Mouse (Mus musculus): ENCODE measurements around the gene Sgms1.
A peak's percentile ranks its signal among the peaks of the same experiment; 100 is the strongest.

Gene Sgms1

GRCm38 (mm10) chr19:32249181-32250130 lies 140.1 kb downstream of the Sgms1 start:
- no peak for DNase-seq (ENCODE audit: low read depth, low spot score)

GRCm38 (mm10) chr19:32244881-32245280 lies 144.6 kb downstream of the Sgms1 start:
- DNase-seq (ENCODE audit: low read depth, low spot score), result no peak

GRCm38 (mm10) chr19:32243246-32243645 lies 146.3 kb downstream of the Sgms1 start:
- no peak for DNase-seq (ENCODE audit: low read depth, low spot score)

GRCm38 (mm10) chr19:32242153-32242552 lies 147.4 kb downstream of the Sgms1 start:
- DNase-seq (ENCODE audit: low read depth, low spot score), result no peak

DNA sequence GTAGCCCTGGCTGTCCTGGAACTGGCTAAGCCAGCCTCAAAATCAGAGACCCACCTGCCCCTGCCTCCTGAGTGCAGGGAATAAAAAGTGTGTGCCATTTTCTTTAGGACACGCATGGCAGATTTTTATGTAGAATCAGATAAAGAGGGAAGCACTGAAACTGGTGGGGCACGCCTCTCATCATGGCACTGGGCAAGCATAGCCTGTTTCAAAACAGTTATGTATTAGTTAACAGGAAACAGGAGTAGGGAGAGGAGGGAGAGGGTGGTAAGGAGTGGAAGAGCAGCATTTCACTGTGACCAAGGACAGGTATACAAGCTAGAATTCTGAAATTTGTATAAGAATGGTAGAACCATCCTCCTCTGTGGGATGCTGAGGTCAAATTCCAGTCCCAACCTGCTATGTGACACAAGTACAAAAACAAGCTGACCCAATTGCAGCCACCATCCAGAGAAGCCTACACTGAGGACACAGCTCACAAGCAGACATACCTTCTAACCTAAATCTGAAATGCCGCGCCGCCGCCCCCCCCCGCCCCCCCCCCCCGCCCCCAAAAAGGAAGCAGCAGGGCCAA lies 149.0 kb downstream of the Sgms1 start:
- DNase-seq (ENCODE audit: low read depth, low spot score), result no peak

DNA sequence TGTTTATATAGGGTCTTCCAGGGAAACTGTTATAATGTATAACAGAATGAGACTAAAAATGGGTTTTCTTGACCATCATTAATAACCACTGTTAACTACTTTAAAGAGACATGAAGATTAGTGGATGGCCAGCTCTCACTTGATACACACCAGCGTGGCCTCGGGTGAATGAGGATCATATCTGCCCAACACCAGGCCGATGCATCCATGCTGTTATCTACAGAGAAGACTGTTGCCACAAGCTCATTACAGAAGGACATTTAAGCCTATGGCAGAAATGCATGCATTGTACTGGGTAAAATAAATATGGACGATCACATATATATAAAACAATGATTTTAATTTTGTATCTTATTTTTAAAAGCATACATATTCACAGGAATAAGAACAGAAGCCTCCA lies 149.6 kb downstream of the Sgms1 start:
- no peak for DNase-seq (ENCODE audit: low read depth, low spot score)

- no peak for DNase-seq (ENCODE audit: low read depth, low spot score)
Measured at GRCm38 (mm10) chr19:32239459-32239792, 150.1 kb downstream of the Sgms1 start.

DNA sequence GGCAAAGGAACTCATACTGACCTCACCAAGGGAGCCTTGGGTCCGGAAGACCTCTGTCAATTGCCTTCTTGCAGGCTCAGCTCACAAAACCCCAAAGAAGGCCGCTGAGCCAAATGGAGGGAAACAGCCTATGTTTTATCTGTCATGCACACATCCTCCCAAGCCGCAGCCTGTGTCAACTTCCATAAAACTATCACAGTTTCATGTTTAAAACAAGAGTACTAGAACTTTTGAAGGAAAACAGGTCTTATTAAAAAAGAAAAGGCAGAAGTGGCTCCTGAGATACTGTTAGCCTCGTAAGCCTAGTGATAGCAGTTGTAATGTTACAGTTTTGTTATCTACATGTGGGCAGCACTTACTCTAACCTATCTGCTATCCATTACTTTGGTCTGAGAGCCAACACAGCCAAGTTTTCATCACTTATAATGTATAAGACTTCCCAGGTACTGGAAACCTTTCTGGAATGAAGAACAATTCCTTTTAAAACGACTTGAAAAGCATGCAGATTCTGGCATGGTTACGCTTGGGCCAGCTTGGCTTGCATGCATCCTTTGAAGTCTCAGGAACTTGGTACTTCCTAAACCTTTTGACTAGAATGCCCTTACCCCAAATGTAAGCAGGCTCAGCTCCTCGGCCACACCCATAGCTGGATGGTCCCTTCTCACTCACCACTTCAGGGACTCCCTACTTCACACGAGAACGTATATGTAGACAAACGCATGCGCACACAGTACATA lies 150.6 kb downstream of the Sgms1 start:
- DNase-seq (ENCODE audit: low read depth, low spot score), result no peak

- no peak for DNase-seq (ENCODE audit: low read depth, low spot score)
Measured at GRCm38 (mm10) chr19:32237685-32238084, 151.8 kb downstream of the Sgms1 start.

DNA sequence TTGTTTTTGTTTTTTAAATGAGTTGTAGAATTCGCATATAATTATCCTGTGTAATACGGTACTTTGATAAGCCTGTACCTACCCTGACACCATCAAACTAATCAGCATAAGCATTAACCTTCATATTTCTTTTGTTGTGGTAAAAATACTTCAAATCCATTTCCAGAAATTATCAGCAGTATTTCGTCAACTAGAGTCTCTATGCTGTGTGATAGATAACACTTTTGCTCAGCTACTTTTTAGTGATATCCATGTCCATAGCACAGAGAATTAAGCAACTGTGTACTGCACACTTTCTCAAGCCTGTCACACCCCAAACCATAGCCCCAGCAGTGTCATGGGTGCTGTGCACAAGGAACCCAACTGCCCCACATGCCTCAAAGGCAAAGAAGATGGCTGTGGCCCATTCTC lies 152.3 kb downstream of the Sgms1 start:
- no peak for DNase-seq (ENCODE audit: low read depth, low spot score)

DNA sequence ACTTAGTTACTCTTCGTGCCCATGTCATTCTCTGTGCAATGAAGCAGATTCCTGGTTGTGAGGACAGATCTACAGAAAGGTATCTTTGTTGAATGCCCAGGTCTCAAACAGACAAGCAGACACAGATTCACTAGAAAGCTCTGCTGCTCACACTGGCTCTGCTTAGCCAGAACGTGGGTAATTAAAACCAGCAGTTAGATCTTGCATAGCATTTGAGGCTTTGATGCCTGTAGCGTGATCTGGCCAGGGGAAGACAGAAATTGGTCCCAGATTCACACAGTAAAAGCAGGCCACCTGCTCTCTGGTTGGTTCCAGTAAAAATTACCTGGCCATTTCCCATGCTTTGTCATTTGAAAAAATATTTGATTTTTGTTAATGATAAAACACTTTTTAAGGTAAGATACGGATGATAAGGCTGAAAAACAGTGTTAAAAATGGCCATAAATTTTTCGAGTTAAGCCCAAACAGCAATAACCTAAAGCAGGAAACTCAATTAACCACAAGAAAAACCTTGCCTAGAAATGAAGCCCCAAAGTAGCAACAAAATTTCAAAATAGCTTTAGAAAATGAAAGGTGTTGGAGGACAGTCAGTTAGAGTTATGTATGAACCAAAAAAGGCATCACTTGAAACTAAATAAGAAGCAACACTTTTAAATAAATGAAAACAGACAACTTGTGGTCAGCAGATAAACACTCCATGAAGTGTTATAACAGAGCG lies 154.6 kb downstream of the Sgms1 start:
- DNase-seq (ENCODE audit: low read depth, low spot score), result peak; percentile 29

DNA sequence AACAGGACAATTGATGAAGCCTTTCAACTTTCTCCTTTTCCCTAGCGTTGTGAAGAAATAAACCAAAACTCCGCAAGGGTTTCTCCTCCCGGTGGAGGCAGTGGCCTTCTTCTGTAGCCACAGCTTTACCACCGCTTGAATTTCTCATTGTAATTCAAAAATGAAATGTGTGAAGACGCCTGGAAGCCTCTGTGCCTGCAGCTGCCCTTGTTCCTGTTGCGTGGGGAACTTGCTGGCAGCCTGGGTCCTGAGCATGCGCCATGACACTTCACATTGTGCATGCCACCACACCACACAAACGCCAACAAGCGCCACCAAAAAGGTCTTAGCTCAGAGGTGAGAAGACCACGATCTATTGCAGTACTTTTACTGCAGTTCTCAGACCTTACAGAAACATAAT lies 158.2 kb downstream of the Sgms1 start:
- DNase-seq (ENCODE audit: low read depth, low spot score), result no peak

DNA sequence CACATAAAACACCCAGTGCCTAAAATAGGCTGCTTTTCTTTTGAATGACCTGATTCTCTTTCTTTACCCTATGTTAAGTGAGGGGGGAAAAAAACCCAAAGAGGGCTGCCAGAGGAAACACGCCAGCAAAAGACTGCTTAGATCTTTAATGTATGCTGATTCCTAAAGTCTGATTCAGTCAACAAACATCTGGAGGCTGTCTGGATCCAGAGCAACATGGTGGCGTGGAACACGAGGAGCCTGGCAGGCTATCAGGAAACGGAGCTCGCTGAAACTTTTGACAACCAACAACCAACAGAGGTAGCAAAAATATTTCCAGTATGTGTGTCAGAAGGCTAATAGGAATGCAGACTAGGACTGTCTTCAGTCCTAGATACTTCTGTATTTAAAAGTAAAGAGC lies 158.7 kb downstream of the Sgms1 start:
- no peak for DNase-seq (ENCODE audit: low read depth, low spot score)

- DNase-seq (ENCODE audit: low read depth, low spot score), result no peak
Measured at GRCm38 (mm10) chr19:32230301-32230700, 159.2 kb downstream of the Sgms1 start.

DNA sequence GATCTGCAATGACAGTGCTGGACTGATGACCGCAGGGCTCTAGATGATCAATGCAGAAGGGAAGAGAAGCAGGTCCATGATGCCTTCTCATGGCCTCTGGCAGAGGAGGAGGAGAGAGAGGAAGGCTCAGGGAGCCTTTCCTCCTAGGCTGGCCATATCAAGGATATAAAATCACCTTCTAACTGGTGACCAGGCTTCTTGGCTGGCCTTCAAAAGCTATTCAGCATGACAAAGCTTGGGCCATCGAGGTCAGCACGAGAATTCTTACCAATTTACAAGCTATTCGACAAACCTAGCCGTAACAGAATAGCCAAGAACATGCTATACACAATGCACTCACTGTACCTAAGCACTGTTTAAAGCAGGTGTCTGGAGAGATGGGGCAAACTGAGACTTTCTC lies 159.7 kb downstream of the Sgms1 start:
- no peak for DNase-seq (ENCODE audit: low read depth, low spot score)

GRCm38 (mm10) chr19:32227175-32227574 lies 162.3 kb downstream of the Sgms1 start:
- no peak for DNase-seq (ENCODE audit: low read depth, low spot score)

- no peak for DNase-seq (ENCODE audit: low read depth, low spot score)
Measured at GRCm38 (mm10) chr19:32225097-32225490, 164.4 kb downstream of the Sgms1 start.

DNA sequence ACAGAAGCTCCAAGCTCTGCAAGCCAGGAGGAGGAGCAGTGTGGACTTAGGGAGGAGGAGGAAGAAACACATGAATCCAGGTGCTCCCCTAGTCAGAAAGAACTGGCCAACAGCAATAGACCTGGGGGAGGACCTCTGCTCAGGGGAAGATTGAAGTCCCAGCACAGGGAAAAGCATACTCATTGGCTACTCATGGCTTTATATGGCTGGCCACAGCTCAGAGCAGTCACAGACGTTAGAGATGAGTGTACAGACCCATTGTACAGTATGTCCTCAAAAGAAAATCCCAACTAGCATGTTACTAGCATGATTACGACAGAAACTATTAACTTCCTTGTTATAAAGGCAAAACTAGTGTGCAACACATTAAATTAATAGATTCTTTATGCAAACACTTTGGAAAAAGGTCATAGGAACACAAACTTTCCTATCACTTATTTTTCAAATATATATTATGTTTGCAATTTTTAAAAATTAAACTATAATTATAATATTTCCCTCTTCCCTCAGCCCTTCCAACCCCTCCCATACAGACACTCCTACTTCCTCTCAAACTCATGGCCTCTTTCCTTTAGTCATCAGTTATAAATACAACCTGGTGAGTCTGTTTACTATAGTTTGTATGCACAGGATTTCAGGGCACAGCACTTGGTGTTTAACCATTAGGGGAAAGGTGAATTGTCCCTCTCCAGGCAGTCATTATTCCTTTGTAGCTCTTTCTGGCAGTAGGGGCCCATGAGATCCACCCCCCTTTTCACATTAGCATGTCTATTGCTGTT lies 165.0 kb downstream of the Sgms1 start:
- DNase-seq (ENCODE audit: low read depth, low spot score), result no peak

DNA sequence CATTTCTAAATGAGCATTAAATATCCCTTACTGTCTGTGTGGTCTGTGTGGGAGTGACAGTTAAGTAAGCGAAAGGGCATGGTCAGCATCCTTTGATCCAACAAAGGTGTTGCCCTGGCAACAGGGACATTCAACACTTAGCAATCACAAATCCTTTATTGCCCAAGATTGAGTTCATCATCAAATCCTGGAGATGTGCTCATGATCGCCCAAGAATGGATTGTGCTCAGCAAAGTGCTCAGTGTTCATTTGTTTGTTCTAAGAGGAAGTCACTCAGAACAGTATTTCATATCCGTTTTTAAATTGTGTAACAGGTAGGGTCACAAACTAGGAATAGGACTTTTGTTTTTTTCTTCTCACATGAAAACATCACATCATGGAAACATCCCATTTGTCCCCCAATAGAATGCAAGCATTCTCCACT lies 165.8 kb downstream of the Sgms1 start:
- no peak for DNase-seq (ENCODE audit: low read depth, low spot score)

DNA sequence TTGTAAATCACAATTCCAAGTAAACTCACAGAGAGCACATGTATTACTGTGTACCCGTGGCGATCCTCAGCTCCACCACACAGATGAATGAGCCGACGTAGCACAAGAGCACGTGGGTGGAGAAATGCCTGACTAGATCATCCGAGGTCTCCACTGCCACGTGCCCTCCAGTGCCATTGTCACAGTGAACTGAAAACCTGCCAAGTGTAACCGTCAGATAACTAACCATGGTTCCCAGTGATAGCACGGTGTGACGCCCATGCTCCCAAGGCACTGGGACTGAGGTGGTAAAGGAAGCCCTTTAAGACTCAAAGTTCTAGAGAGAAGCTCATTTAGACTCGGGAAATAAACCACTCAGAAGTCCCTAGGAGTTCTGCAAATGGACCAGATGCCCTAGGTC lies 167.4 kb downstream of the Sgms1 start:
- no peak for DNase-seq (ENCODE audit: low read depth, low spot score)

GRCm38 (mm10) chr19:32220991-32221390 lies 168.5 kb downstream of the Sgms1 start:
- DNase-seq (ENCODE audit: low read depth, low spot score), result no peak
